Mouse (Mus musculus) layer of hippocampus, adult 2 months (tissue): ENCODE results near the gene Olfr282. TPM values are rescaled to one million over a fixed set of nuclear protein-coding genes. Genes with fewer than 3 reads are reported as not detected.
"Not testable (repeated sequence)": the region's sequence is repeated elsewhere in the genome, so short reads cannot be mapped to it uniquely, and the experiment has no call there.

Experiments used
- DNase-seq, 2 experiments: peaks; one replicate each; pipeline ENCODE4 v3.0.0; 2022; ENCODE audit warnings: low spot score in 2 of 2
- H3K27ac ChIP-seq: fragments of 200-600 bp; 2 replicates; pipeline ENCODE4 v1.8.1; 2022
- H3K4me3 ChIP-seq: fragments of 200-600 bp; 2 replicates; pipeline ENCODE4 v1.8.1; 2022; ENCODE audit warnings: mild to moderate bottlenecking
- CTCF ChIP-seq: fragments of 200-600 bp; conservative IDR thresholded peaks from 2 replicates; pipeline ENCODE4 v1.8.1; 2022; ENCODE audit warnings: antibody characterized with exemption, mild to moderate bottlenecking, moderate library complexity
- long read RNA-seq, 2 experiments: library from polyadenylated mRNA; stranded (forward); transcript quantifications; one replicate each; pipeline ENCODE4 v2.0.0; 2021; ENCODE audit warnings: borderline mapping rate in 2 of 2
- total RNA-seq, 2 experiments: library from RNA; stranded (reverse); gene quantifications; 2 replicates each; pipeline ENCODE4 v1.2.3; 2021

The Olfr282 gene
- not detected for total RNA-seq
- long read RNA-seq, experiment 1 = 0 reads
- long read RNA-seq, experiment 2 = 0 reads

- not testable (repeated sequence) for H3K27ac ChIP-seq, DNase-seq, H3K4me3 ChIP-seq
Measured at GRCm38 (mm10) chr15:98430925-98431324, at the start of gene Olfr282. Olfr282 (plus strand) TSS chr15:98431225.

- Histone ChIP-seq H3K27ac (no peak overlapping the region), H3K4me3 (no peak overlapping the region)
- no peak for TF ChIP-seq CTCF
- no peak for DNase-seq
Measured at GRCm38 (mm10) chr15:98387621-98388020, 43.4 kb upstream of the Olfr282 start.

- Histone ChIP-seq H3K27ac (no peak overlapping the region), H3K4me3 (no peak overlapping the region)
- DNase-seq = peak; percentile 64 to 76
- TF ChIP-seq CTCF = peak; percentile 88
Measured at GRCm38 (mm10) chr15:98389796-98390195, 41.2 kb upstream of the Olfr282 start.

GRCm38 (mm10) chr15:98391081-98391902 lies 39.7 kb upstream of the Olfr282 start:
- no peak for TF ChIP-seq CTCF
- Histone ChIP-seq H3K27ac (no peak overlapping the region), H3K4me3 (no peak overlapping the region)
- DNase-seq = no peak

GRCm38 (mm10) chr15:98391903-98392187 lies 39.2 kb upstream of the Olfr282 start:
- no peak overlapping the region for H3K4me3 ChIP-seq
- H3K27ac ChIP-seq = no peak overlapping the region
- no peak for DNase-seq
- no peak for TF ChIP-seq CTCF

GRCm38 (mm10) chr15:98397136-98397535 lies 33.9 kb upstream of the Olfr282 start:
- Histone ChIP-seq H3K27ac (no peak overlapping the region), H3K4me3 (no peak overlapping the region)
- no peak for DNase-seq
- TF ChIP-seq CTCF = no peak

GRCm38 (mm10) chr15:98402356-98402755 lies 28.7 kb upstream of the Olfr282 start:
- Histone ChIP-seq H3K27ac (no peak overlapping the region), H3K4me3 (no peak overlapping the region)
- TF ChIP-seq CTCF = no peak
- no peak for DNase-seq

- Histone ChIP-seq H3K4me3 (no peak overlapping the region), H3K27ac (no peak overlapping the region)
- peak in 1 of 2 experiments; percentile 20 for DNase-seq
- peak; percentile 69 for TF ChIP-seq CTCF
Measured at GRCm38 (mm10) chr15:98408406-98409060, 22.5 kb upstream of the Olfr282 start.

- no peak for TF ChIP-seq CTCF
- Histone ChIP-seq H3K4me3 (no peak overlapping the region), H3K27ac (no peak overlapping the region)
- DNase-seq = no peak
Measured at GRCm38 (mm10) chr15:98409635-98410034, 21.4 kb upstream of the Olfr282 start.

GRCm38 (mm10) chr15:98410249-98410648 lies 20.8 kb upstream of the Olfr282 start:
- TF ChIP-seq CTCF = no peak
- H3K27ac ChIP-seq = no peak overlapping the region
- H3K4me3 ChIP-seq = no peak overlapping the region
- no peak for DNase-seq

- no peak for TF ChIP-seq CTCF
- Histone ChIP-seq H3K27ac (no peak overlapping the region), H3K4me3 (no peak overlapping the region)
- no peak for DNase-seq
Measured at GRCm38 (mm10) chr15:98415996-98416395, 15.0 kb upstream of the Olfr282 start.

- H3K27ac ChIP-seq, DNase-seq, H3K4me3 ChIP-seq: not testable (repeated sequence)
Measured at GRCm38 (mm10) chr15:98416802-98417201, 14.2 kb upstream of the Olfr282 start.

- not testable (repeated sequence) for H3K4me3 ChIP-seq, DNase-seq, H3K27ac ChIP-seq
- peak; percentile 29; the same call in 1 of the 2 replicates for TF ChIP-seq CTCF
Measured at GRCm38 (mm10) chr15:98417285-98417684, 13.7 kb upstream of the Olfr282 start.

- no peak for DNase-seq
- no peak for TF ChIP-seq CTCF
- H3K27ac ChIP-seq = no peak overlapping the region
- no peak overlapping the region for H3K4me3 ChIP-seq
Measured at GRCm38 (mm10) chr15:98418096-98418495, 12.9 kb upstream of the Olfr282 start.
